Mouse (Mus musculus): ENCODE data around the gene Gm3402.
"Not testable (repeated sequence)": the region's sequence is repeated elsewhere in the genome, so short reads cannot be mapped to it uniquely, and the experiment has no call there.

Gene Gm3402

GRCm38 (mm10) chr5:146513823-146514222, at the start of gene Gm3402:
Gm3402 (plus strand) TSS chr5:146514123.
- not testable (repeated sequence) for DNase-seq (ENCODE audit: low read depth, low spot score)

- DNase-seq (ENCODE audit: low read depth, low spot score) = no peak
Observed at GRCm38 (mm10) chr5:146466663-146467062, 47.3 kb upstream of the Gm3402 start.

GRCm38 (mm10) chr5:146468311-146468710, 45.6 kb upstream of the Gm3402 start:
- no peak for DNase-seq (ENCODE audit: low read depth, low spot score)

GRCm38 (mm10) chr5:146470821-146471220, 43.1 kb upstream of the Gm3402 start:
- no peak for DNase-seq (ENCODE audit: low read depth, low spot score)

- DNase-seq (ENCODE audit: low read depth, low spot score) = no peak
Observed at GRCm38 (mm10) chr5:146471311-146471710, 42.6 kb upstream of the Gm3402 start.

- no peak for DNase-seq (ENCODE audit: low read depth, low spot score)
Observed at GRCm38 (mm10) chr5:146471821-146472220, 42.1 kb upstream of the Gm3402 start.

- DNase-seq (ENCODE audit: low read depth, low spot score) = not testable (repeated sequence)
Observed at GRCm38 (mm10) chr5:146479564-146479963, 34.4 kb upstream of the Gm3402 start.

GRCm38 (mm10) chr5:146481665-146482064, 32.3 kb upstream of the Gm3402 start, which contains the start of gene Gm6408:
Gm6408 (plus strand) TSS chr5:146481965.
- not testable (repeated sequence) for DNase-seq (ENCODE audit: low read depth, low spot score)

- DNase-seq (ENCODE audit: low read depth, low spot score) = not testable (repeated sequence)
Observed at GRCm38 (mm10) chr5:146488959-146489358, 25.0 kb upstream of the Gm3402 start.

GRCm38 (mm10) chr5:146491063-146491462, 22.9 kb upstream of the Gm3402 start, which contains the start of gene Gm6370:
Gm6370 (plus strand) TSS chr5:146491363.
- not testable (repeated sequence) for DNase-seq (ENCODE audit: low read depth, low spot score)

- not testable (repeated sequence) for DNase-seq (ENCODE audit: low read depth, low spot score)
Observed at GRCm38 (mm10) chr5:146502099-146502498, 11.8 kb upstream of the Gm3402 start, which contains the start of gene 4930449I24Rik. 4930449I24Rik (plus strand) TSS chr5:146502399.

- not testable (repeated sequence) for DNase-seq (ENCODE audit: low read depth, low spot score)
Observed at GRCm38 (mm10) chr5:146525501-146525900, 11.6 kb downstream of the Gm3402 start, which contains the start of gene Gm3404. Gm3404 (plus strand) TSS chr5:146525801.

- DNase-seq (ENCODE audit: low read depth, low spot score) = not testable (repeated sequence)
Observed at GRCm38 (mm10) chr5:146537347-146537746, 23.4 kb downstream of the Gm3402 start, which contains the start of gene Gm3409. Gm3409 (plus strand) TSS chr5:146537647.

GRCm38 (mm10) chr5:146555836-146556235, 41.9 kb downstream of the Gm3402 start, which contains the start of gene Gm3415:
Gm3415 (plus strand) TSS chr5:146556136.
- not testable (repeated sequence) for DNase-seq (ENCODE audit: low read depth, low spot score)

GRCm38 (mm10) chr5:146564259-146564658, 50.3 kb downstream of the Gm3402 start:
- DNase-seq (ENCODE audit: low read depth, low spot score) = no peak
